Mouse (Mus musculus) bone marrow, adult 2 months (tissue): ENCODE data around the gene Hoxb4. TPM values are rescaled to one million over a fixed set of nuclear protein-coding genes. Genes with fewer than 3 reads are reported as not detected.

Source experiments
- H3K27ac ChIP-seq: fragments of 200-500 bp; 2 replicates; pipeline ENCODE4 v1.5.1; 2012; ENCODE audit warnings: low read depth, mild to moderate bottlenecking, control low read depth, inconsistent platforms, low read length; ENCODE audit not compliant: control insufficient read depth, poor library complexity, insufficient read depth
- H3K4me1 ChIP-seq: fragments of 200-500 bp; 2 replicates; pipeline ENCODE4 v1.6.1; 2011; ENCODE audit warnings: low read length; ENCODE audit not compliant: control insufficient read depth, insufficient read depth
- H3K4me3 ChIP-seq: fragments of 200-500 bp; replicated peaks from 2 replicates; pipeline ENCODE3; 2011; ENCODE audit warnings: mild to moderate bottlenecking, low read depth, low read length, control low read depth; ENCODE audit not compliant: control insufficient read depth
- CTCF ChIP-seq: fragments of 200-500 bp; IDR thresholded peaks from 2 replicates; pipeline ENCODE4 v1.5.1; 2011; ENCODE audit warnings: low read length, control low read depth; ENCODE audit not compliant: control insufficient read depth, insufficient read depth
- POLR2A ChIP-seq: fragments of 200-500 bp; IDR thresholded peaks from 2 replicates; pipeline ENCODE4 v1.6.1; 2011; ENCODE audit warnings: low read depth, mild to moderate bottlenecking, control low read depth, low read length, borderline replicate concordance; ENCODE audit not compliant: control insufficient read depth
- WGBS: fragments of 180-500 bp; shearing (Covaris S2); methylation state at CpG from one replicate; pipeline ENCODE4 v1.1.7; 2018; 5-methylcytosine and 5-hydroxymethylcytosine counted together
- polyA plus RNA-seq: library from polyadenylated mRNA; stranded (reverse); fragments of >200 nt; gene quantifications from 2 replicates; pipeline ENCODE4 v1.2.4, GENCODE M21; 2011; ENCODE audit warnings: low replicate concordance; ENCODE audit not compliant: missing spikeins, insufficient read depth, insufficient read length

Gene Hoxb4
- polyA plus RNA-seq, 1 experiment = 7.6 TPM

DNA sequence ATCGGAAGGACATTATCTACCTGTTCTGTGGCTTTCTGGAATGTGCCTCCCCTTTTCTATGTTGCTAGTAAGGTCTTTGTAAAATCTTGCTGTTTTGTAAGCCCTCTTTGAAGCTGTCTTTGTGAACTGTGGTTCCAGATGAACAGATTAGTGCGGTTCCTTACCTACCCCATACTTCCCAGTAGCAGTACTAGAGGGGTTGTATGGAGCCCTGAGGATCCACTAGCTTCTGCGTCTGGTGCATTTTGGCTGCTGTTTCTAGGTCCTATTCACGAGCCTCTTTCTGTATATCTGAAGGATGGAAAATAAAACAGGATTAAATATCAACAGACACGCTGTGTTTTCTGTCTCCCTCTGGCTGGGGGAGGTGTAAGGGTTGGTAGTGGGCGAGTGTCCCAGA, 28.2 kb upstream of the Hoxb4 start:
- H3K27ac ChIP-seq = no peak overlapping the region
- TF ChIP-seq CTCF = no peak
- no peak for TF ChIP-seq POLR2A
- H3K4me3 ChIP-seq = no peak overlapping the region
- no peaks in the 10 kb centered on the region for H3K4me1 ChIP-seq
- 64% methylated on average over 6 of the region's 6 CpGs for WGBS

DNA sequence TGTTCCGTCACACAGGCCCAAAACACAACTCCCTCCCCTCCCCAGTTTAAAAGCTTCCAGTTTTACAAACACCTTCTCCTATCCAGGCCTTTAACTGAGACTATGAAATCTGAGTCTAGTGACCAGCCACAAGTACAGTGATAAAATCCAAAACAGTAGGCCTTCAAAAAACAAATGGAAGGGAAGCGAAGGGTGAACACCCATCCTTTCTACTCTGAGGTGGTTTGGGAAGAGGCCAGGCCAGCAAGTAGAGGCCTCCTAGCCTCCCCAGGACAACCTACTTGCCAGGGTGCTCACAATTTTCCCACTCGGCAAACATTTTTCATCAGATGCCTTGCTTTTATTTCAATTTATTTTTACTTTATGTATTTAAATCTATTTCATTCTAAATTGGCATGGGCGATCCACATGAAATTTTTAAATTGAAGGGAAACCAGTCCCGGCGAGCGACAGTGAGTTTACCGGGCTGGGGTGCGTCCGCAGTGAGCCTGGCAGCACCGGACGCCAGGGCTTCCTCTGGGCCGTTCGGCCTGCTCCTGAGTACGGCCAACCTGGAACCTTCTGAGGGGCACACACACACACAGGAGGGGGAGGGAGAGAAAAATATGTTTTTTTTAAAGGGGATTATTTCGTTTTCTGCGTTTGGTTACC, 27.2 kb upstream of the Hoxb4 start:
- Histone ChIP-seq H3K4me1 (no peaks in the 10 kb centered on the region), H3K27ac (no peak overlapping the region), H3K4me3 (no peak overlapping the region)
- TF ChIP-seq POLR2A (no peak), CTCF (no peak)
- 70% methylated on average over 17 of the region's 17 CpGs for WGBS

DNA sequence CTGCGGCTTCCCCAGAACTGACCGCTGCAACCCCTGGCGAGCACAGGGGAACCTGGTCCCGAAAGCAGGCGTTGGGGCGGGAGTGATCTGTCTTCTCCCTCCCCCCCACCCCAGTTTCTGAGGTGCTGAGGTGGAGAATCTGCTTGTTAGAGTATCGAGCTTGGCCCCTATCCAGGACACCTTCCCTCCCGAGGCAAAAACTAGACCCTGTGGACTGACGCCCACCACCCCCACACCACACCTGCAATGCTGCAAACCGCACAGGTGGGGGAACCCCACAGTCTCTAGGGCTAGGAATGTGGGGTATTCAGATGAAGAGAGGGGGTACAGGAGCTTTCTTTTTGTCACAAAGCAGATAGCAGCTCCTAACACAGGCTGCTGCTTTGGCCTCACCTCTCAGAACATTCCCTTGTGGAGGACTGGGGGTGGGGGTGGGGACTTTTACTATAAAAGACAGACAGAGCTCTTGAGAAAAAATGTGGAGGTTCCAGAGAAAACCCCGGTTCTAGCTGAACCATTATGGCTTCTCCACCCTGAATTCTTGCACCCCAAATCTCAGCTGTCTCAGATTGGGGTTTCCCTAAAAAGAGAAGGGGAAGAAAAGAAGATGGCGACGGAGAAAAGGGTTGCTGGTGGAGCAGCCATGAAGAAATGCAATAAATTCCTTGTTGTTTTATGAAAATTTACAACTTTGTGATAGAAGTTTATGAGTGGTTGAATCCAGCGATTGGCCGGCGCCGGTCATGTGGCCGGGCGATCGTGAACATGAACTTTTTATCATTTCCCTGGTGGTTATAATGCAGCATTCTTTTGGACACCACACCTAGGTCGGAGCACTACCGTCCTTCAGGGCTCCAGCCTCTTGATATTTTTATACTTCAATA, 26.1 kb upstream of the Hoxb4 start, which contains the start of gene Hoxb6:
TSS of gene Hoxb6 (plus strand) at position 796 of the 884 bp plus-strand sequence.
- TF ChIP-seq POLR2A = no peak
- no peak for TF ChIP-seq CTCF
- WGBS = 25% methylated on average over 22 of the region's 22 CpGs
- Histone ChIP-seq H3K27ac (no peak within 1 kb of the TSS), H3K4me1 (no peaks in the 10 kb centered on the region), H3K4me3 (no peak within 1 kb of the TSS)

DNA sequence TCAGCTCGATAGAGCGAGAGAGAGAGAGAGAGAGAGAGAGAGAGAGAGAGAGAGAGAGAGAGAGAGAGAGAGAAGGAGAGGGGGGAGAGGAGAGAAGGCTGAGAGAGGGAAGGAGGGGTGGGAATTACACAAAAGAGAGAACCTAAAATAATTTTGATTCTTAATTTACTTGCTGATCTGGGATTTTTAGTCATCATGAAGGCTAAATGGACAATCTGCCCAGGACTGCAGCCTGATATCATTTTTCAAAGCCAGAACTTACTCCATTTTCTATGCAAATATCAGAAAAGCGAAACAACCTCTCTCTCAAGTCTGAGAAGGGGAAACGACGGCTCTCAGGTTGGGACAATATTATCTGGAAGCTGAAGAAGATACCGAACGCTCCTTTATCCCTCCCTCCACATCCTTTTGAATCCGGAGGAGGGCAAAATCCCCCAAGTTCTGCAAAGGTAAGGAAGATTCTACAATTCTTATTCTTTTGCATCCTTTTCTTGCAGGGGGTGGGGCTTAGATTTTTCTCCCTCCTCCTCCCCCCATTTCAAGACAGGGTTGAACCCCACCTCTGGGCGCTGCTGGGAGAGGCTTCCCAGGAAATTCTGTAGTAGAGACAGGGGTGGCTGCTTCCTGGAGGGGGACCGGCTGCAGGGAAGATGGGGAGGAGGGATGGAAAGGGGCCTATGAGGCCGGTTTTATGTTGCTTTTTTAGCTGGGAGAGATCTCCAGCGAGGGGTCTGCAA, 25.3 kb upstream of the Hoxb4 start:
- WGBS = 4% methylated on average over 12 of the region's 12 CpGs
- no peak overlapping the region for H3K4me3 ChIP-seq
- H3K27ac ChIP-seq = no peak overlapping the region
- no peak for TF ChIP-seq POLR2A
- no peak for TF ChIP-seq CTCF
- no peaks in the 10 kb centered on the region for H3K4me1 ChIP-seq

DNA sequence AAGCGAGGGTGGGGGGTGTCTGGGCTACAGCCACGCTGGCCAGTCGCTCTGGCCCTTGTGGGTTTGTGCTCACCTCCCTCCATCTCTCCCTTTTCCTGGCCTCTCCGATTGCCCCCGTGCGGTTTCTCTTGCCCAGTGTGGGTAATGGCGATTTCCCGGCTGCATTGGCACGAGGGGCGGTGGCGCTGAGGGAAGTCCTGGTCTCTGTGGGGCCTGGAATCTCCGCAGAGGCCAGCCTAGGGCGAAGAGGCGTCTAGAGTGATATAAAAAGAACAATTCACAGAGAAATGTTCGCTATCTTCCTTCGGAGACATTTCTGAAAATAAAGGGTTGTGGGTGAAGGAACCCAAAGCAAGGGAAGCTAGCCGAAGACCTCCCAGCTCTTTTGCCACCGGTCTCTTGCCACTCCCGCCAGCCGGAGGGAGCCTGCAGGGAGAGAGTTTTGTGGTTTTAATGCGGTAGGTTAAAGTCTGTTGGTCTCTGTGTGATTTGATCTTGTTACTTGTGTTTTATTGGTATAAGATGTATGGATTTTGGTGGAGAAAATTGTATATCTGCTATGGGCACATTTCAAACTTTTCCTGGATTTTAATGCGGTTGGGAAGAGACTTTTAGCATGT, 24.7 kb upstream of the Hoxb4 start:
- TF ChIP-seq CTCF (no peak), POLR2A (no peak)
- H3K4me1 ChIP-seq = no peaks in the 10 kb centered on the region
- 1% methylated on average over 22 of the region's 22 CpGs for WGBS
- no peak overlapping the region for H3K27ac ChIP-seq
- H3K4me3 ChIP-seq = no peak overlapping the region

DNA sequence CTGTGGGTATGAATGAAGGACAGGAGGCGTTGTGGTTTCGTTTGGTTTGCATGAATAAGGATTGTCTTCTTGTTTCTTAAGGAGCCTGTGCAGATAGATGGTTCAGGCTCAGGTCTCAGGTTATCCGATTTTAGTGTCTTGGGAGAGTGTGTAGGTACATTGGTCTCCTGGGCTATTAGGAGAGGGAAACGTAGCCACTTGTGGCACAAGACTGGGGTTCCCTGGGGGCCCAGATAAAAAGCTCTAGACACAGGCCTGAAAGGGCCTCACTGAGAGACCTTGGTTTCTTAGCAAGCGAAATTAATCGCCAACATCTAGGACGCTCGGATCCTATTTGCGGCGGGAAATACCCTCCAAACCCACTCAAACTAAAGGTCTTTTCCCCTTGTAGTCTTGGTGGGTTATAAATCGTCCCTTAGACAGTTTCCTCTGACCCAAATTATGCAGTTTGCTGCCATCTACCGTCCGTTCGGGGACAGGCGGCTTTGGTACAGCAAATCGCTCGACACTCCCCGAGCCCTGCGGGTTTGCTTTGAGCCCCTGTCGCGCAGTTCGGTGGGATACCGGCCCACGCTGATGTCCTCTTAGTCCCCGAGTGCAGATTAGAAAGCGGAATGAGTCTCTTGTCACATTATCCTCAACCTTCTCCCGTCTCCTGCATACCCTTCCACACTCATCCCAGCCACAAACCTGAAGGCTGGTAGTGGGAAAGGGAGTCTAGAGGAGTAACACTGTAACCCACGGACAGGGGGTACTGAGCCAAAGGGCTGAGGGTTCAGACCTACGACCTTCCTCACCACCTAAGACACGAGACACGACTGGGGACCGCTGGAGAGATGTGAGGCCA, 23.6 kb upstream of the Hoxb4 start:
- TF ChIP-seq POLR2A = no peak
- peak; percentile 62 for TF ChIP-seq CTCF
- no peak overlapping the region for H3K27ac ChIP-seq
- under 1% methylated on average over 32 of the region's 32 CpGs for WGBS
- H3K4me1 ChIP-seq = no peaks in the 10 kb centered on the region
- H3K4me3 ChIP-seq = no peak overlapping the region

DNA sequence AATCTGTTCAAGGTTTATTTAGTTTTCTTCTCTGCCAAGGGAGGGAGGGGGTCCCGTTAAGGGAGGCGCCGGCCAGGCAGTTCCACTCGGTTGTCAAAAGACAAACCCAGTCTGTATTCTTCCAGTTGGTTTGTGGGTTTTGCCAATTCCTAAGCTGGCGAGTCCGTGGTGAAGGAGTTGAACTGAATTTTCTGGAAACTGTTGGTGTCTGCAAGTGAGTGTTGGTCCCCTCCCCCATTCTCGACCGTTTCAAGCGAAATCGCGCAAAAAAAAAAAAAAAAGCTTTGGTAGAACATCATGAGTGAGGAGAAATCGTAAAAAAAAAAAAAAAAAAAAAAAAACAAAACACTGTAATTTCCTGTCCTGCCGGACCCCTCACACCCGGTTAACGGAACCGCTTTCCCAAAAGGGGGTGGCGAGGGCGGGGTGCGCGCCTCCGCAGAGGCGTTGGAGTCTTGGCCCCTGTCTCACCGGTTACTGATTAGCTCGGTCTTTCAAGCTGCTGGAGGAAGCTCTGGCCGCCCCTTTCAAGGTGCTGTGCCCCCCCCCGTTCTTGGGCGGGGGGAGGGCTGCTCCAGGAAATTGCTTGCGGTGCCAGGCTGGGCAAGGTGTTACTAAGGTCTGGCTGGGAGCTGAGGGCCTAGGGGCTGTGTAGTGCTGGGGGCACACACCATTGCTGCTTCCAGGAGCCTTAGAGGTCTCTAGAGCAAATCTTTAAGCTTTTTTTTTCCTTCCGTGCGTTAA, 22.8 kb upstream of the Hoxb4 start:
- WGBS = under 1% methylated on average over 30 of the region's 30 CpGs

More for the DNA sequence above, 22.8 kb upstream of the Hoxb4 start:
- Histone ChIP-seq H3K27ac (no peak overlapping the region), H3K4me1 (no peaks in the 10 kb centered on the region), H3K4me3 (no peak overlapping the region)
- TF ChIP-seq POLR2A = no peak
- no peak for TF ChIP-seq CTCF
